Mouse (Mus musculus): Measurements from ENCODE around the gene Elfn2. TPM values are rescaled to one million over a fixed set of nuclear protein-coding genes. Genes with fewer than 3 reads are reported as not detected.

Gene Elfn2
- total RNA-seq (2022) = 1 to 10 TPM; 4.1 to 7.4 (median 5.5) TPM

DNA sequence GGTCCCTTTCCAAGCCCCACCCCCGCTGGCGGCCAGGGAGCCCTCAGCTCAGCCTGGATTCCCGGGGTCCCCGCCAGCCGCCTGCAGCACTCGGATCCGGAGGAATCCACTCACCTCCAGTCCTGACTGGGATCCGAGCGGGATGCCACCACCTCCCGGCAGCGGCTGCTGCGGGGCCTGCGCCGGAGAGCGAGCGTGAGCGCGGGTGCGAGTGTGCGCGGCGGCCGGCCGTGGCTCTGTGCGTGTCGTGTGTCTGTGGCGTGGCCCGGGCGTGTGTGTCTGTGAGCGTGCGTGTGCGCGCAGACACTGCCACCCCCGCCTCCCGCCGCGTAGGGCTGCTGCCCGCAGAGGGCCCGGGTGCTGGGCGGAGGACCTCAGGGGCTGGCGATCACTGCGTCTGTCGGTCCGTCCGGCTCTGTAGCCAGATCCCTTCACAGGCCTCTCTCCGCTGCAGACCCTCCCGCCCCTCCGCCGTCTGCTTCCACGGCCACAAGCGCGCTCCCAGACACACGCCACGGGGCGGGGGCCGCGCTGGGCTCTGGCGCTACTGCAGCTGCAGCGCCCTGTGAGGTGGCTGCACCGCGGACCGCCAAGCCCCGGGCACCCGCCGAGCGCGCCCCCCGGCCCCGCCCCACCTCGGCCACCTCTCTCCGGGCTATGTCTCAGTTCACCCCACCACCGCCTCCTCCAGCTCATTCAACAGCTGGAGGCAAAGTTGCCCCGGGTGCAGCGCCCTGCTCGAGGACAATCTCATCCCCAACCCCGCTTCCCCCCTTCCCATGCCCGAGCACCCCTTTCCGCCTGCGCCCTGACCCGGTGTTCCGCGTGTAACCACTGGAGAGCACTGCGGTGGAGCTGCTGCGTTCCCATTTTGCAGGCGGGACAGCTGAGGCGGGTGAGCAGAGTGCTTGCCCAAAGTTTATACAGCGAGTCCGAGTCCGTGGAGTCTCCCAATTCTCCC lies at the start of gene Elfn2:
Gene Elfn2 (minus strand): TSS at position 482 of the 961 bp plus-strand sequence.
- DNase-seq = no peak

DNA sequence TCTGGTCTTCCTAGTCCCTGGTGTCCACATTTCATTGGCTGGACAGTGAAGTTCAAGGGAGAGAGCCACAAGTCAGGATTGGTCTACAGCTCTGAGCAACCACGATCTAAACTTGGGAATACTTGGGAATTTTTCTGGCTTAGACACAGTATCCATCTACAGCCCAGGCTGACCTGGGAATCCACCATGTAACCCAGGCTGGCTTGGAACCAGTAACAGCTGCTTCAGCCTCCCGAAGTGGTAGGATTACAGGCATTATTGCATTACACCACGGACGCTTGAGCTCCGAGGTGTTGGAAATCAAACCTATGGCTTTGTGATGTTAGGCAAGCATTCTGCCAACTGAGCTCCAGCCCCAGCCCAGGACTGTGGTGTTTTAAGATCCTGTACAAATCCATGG lies 45.1 kb upstream of the Elfn2 start:
- no peak for DNase-seq

DNA sequence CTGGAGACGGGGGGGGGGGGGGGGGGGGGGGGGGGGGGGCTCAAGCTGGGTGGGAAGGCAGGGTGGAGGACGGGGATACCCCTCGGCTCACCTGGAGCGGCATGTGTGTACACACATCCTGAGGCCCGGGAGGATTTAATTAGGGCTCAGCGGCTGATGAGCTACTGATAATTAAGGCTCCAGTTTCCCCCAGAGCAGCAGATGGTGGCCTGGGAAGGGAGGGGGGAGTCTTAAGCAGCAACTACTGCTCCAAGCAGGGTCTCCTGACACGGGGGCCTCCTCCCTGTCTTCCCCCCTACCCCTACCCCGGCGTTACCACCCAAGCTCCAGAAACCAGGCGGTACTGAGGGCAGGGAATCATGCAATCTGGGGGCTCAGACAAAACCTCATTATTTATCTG lies 44.6 kb upstream of the Elfn2 start:
- DNase-seq = no peak

DNA sequence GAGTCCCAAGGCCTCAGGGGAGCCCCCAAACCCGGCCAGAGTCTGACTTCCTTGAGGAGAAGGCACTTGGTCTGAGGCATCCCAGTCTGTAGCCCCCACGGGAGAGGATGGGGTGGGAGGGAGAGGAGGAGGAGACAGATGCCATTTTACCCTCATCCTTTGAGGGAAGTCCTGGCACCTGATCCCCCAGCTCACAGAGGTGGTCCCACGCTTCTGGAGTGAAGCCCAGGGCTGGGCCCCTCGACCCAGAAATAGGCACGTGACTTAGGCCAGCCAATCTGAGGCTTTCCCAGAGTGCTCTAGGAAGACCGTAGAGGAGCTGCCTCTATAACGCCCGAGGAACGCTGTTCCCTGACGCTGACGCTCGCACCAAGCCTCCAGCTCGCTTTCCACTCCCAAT lies 42.5 kb upstream of the Elfn2 start:
- no peak for DNase-seq

DNA sequence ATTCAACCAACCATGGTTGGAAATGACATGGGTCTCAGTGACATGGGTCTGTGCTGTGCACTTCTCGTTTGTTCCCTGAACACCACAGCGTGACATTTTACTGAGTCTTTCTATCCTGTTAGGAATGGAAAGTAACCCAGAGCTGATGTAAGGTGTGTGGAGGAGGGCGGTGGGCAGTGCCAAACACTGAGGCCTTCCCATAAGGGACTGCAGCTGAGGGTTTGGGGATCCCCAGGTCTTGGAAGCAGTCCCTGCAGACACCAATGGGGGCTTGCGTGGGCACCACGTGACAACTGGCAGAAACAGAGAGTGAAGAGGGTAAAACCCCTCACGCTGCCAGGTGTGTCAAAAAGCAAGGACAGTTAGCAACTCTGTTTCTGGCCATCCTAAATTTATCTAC lies 39.6 kb upstream of the Elfn2 start:
- DNase-seq = no peak

DNA sequence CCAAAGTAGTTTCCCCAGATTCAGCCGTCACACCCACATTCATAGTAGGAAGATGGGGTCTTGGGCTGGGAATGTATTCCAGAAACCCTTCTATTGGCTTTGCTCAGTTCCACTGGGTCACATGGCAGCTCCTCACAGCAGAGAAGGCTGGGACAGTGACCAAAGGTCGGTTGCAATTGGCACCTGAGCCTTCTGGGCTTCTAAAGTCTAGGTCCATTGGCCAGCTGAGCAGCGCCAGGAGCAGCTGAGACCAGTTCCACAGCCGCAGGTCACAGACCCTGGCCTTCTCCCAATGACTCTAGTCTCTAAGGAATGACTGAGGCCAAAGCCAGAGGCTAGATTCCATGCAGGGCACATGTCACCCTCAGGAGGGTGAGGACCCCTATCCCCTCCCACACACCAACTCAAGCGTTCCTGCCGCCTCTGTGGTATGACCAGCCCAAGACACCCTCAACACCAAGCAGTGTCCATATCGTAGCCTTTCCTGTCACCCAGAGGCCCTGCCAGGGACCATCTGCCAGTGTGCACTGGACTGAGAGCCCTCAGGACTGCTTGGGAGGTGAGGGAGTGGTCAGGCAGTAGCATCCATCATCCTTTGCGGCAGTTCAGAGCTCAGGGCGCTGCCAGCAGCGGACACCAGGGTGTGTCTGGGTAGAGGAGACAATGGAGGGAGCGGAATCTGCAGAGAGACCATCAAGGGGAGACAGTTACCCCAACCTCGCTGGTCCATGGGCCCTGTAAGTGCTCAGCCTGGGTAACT lies 37.6 kb upstream of the Elfn2 start:
- DNase-seq = no peak

DNA sequence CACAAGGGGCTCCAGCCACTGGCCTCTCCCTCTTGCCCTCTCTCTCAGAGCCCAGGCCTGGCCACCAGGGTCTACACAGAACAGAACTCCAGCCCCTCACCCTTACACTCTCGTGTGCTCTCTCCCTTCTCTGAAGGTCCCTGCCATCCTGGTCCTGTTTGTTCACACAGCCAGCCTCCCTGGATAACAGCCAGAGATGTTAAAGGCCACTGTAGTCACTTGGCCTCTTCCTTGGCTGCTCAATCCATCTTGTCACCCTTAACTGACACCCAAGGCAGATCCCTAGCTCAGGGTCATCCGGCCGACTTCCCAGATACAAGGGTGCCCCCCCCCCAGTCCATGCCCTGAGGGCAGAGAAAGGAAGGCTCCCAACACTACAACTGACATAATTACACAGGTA lies 36.7 kb upstream of the Elfn2 start:
- no peak for DNase-seq

DNA sequence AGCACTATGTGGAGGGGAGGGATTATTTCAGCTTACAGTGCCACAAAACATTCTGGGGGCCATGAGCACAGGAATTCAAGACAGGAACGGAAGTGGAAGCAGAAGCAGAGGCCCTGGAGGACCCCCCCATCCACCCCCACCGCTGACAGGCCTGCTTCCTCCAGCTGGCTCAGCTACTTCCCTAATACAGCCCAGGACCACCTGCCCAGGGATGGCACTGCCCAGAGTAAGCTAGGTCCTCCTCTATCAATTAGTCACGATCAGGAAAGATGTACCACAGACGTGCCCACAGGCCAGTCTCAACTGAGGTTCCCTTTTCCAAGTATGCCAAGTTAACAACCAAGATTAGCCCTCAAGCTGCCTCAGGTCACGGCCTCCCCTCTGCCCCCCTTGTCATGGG lies 35.6 kb upstream of the Elfn2 start:
- no peak for DNase-seq

DNA sequence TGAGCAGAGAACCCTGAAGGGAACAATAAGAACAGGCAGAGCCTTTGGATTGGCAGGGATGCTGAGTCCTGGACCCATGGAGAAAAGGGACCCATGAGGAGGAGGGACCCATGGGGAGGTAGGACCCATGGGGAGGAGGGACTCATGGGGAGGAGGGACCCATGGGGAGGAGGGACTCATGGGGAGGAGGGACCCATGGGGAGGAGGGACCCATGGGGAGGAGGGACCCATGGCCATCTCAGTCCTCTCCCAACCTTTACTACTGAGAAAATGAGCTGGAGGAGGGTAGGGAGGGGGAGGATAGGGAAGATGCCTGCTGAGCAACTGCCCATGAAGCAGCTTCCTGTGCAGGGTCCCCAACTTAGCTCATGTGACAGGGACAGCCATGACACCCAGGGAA lies 34.4 kb upstream of the Elfn2 start:
- DNase-seq = no peak

DNA sequence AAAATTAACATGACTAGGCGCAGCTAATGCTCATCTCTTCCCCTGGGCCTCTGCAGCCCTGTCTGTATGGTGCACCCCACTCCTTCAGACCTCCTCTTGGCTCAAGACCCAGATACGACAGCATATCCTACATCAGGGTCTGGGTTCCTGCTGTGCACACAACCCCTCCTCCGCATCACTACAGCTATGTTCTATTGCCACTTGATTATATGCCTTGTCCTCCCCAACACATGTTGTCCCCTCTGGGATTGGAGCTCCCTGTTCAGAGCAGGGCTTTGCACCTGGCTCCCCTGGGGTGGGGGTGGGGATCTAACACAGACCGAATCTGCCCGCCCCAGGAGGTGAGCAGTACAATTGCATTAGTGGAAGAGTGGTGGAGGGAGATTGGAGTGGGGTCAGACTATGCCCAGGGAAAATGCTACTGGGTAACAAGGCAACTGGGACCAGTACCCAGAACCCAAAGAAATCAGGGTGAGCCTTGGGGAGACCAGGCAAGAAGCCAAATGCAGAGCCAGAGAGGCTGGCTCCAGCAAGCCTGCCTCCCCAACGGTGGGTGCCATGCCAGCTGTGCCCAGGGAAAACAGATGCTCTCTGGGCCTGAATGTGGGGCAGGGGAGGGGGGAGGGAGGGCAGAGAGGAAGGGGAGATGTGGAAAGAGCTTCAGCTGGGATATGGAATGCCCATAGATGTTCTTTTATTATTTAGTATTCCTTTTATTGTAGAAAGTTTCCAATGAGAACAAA lies 32.2 kb upstream of the Elfn2 start:
- DNase-seq = no peak

DNA sequence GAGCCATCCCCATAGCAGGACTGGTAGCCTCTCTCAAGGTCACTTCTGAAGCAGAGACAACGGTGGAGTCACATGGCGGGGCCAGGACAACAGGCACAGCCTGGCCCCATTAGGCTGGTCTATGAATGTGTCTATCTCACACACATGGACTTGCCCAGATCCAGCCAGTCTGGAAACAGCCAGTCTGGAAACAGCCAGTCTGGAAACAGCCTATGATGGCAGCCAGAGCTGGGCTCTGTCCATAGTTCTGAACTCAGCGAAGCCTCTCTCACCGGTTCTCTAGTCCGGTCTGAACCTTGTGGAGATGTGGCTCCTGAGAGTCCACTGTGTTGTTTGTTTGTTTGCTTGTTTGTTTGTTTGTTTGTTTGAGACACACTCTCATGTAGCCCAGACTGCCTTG lies 31.3 kb upstream of the Elfn2 start:
- no peak for DNase-seq

DNA sequence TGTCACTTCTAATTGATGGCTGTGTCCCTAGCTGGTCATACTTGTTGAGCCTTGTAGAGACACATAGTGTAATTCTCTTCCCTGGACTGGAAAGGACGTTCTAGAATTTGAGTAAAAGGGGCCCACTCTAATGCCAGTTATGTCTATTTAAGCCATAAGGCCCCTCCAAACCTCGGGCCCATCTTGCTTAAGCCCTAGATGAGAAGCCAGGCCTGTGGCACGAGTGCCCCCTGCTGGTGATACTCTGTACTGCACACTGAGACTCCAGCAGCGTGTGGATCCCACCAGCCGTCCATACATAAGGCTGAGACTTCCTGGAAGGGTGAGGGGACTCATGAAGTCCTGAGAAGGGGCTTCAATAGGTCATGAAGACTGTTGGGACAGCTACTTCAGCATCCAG lies 25.6 kb upstream of the Elfn2 start:
- peak; percentile 56 for DNase-seq

DNA sequence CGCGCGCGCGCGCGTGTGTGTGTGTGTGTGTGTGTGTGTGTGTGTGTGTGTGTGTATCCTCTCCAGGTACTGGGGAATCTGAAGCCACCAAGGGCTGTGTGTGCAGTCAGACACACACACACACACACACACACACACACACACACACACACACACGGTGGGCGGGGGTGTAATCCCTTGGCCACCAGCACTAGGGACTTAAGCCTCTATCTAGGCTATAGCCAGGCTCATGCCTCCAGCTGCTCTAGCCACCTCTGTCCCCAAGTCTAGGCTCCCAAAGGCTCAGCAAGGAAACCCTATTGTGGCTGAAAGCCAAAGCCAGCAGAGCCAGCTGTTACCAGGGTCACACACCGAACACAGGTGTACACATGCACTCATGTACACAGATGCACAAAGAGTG lies 24.3 kb upstream of the Elfn2 start:
- no peak for DNase-seq

DNA sequence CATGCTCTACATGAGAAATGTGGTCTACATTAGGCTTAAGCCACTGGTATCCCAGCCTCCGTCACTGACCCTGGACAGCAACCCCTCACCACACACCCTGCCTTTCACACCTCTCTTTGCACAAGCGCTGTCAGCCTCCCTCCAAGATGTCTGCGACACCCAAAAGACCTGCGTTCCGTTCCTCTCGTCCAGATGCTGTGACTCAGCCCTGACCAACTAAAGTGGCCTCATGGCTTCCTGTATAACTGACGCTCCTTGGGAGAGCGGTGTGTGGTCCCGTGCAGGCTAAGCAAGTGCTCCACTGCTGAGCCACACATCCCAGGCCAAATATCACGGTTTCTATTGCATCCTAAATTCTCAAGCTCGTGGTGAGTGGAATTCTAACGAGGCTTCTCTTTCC lies 22.1 kb upstream of the Elfn2 start:
- DNase-seq = no peak

DNA sequence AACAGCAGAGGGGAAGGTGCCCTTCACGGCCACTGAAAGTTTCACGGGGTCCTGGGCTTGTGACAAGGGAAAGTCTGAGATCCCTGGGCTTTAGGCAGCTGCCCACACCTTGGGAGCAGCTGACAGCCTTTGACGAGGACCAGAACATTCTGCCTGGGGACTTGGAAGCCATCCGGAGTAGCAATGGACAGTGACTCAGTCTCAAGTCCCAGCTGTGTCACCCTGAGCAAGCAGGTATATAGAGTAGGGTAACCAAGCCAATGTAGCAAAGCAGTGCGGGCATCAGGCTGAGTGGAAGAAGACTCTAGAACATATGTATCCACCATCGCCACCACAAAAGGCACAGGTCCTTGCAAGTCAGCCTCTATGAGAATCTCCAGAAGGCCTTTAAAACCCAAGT lies 18.6 kb upstream of the Elfn2 start:
- no peak for DNase-seq

DNA sequence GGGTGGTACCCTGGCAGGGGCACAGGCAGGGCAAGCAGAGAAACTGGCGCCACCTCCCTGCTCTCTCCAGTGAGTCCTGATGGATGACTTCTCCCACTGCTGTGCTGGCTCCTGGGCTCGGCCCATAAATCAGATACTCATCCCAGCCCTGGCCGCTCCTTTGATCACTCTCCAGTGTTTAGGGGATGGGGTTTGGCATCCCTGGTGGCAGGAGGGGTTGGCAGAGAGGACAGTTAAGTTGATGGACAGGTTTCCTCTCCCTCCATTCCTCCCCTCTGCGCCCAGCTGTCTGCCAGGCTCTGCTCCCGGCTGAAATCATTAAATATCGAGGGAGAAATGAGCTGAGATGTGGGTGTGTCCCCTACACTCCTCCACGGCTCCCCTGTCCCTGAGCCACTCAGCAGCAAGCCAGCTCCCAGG lies 18.1 kb upstream of the Elfn2 start:
- DNase-seq = peak; percentile 37

DNA sequence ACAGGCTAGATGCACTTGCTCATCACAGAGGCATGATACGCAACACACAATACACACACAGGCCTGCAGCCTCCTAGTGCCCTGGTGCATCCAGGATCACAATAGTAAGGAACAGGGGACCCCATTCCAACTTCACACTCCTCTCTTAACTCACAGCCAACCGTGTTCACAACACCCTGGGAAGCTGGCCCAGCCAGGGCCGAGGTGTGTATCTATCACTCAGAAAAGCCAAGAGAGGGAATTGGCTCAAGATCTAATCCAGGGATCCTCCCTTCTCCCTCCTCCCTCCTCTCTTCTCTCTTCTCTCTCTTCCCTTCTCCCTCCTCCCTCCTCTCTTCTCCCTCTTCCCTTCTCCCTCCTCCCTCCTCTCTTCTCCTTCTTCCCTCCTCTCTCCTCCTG lies 17.6 kb upstream of the Elfn2 start:
- no peak for DNase-seq

DNA sequence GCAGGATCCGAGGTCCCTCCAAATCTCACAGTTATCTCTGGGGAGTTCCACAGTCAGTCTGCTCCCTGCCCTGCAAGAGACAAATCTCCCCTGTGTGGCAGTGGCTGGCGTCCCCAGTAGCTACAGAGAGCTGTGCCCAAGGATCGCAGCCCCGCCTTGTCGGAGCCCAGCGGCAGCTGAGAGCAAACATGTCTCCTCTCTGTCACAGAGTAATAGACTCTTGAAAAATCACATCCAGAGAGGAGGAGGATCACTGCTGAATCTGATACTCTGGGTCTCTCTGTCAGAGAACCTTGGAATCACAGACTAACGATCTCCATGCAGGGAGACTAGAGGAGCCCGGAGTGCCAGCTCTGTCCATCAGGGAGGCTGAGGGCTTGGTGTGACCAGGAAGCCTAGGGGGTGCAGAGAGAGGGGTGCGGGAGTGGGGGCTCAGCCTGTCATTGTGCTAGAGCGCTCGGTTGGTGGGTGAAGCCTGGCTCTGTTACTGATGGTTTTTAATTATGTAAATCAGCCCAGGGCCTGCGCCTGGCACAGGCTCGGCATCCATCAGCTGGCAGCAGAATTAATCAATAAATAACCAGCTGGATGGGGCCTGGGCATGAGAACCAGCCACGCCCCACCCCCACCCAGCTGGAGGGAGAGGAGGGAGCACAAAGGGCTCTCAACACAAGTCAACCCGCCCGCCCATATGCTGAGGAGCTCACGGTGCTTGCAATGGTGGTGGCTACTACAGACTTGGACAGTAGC lies 17.0 kb upstream of the Elfn2 start:
- no peak for DNase-seq

DNA sequence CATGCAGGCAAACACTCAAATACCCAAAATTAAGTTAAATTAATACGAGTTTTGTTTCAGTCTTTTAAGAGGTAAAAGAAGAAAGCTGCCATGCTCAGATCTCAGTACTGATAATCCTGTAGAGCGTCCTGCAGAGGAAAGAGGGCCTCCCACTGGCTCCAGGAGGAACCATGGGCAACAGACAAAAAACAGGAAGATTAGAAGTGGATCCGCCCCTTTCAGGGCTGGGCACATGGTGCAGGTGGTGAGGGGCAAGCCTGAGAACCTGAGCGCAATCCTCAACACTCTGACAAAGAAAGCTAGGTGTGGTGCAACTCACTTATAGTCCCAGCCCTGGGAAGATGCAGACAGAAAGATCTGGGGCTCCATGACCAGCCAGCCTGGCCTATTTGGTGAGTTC lies 13.3 kb upstream of the Elfn2 start:
- no peak for DNase-seq

DNA sequence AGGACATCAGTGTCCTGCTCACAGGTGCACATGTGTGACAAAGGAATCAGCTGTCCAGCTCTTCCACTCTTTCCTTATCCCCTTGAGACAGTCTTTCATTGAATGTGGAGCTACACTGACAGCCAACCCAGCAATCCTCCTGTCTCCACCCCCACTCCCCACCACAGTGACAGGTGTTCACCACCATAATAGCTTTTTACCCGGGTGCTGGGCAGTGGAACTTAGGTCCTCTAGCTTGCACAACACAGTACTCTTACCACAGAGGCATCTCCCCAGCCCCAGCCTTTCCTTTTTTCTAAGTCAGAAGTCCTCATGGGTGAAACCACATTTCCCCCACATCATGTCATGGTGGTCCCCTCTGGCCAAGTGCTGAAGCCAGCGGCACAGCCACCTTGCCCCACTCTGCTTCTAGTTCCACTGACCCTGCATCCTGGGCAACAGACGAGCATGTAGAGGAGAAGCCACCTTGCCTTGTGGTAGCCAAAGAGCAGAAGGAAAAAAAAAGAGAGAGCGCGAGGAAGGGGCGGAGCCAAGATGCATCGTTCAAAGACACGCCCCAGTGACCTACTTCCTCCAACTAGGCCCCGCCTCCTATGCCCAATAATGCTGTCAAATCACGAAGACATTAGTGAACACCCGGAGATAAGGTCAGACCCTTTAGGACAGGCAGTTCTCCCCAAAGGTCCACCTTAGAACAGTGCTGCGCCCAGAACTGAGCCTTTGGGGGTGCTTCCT lies 11.9 kb upstream of the Elfn2 start:
- DNase-seq = no peak

DNA sequence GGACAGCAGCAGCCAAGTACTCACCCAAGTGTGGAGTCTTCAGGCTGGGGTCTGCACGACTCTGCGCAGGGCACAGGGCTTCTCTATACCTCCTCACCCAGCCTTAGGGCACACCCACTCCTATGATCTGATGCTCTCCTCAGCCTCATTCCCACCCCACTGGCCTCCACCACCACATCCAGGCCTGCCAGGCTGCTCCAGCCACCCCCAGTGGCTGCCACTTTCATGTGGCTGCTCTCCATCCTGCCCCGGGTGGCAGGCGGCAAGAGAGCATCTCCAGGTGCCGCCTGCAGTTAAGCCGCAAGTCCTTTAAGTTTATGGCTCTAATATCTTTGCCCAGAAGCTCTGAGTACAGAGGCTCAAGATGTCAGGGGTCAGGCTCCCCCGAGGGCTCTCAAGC lies 8.1 kb upstream of the Elfn2 start:
- DNase-seq = no peak

DNA sequence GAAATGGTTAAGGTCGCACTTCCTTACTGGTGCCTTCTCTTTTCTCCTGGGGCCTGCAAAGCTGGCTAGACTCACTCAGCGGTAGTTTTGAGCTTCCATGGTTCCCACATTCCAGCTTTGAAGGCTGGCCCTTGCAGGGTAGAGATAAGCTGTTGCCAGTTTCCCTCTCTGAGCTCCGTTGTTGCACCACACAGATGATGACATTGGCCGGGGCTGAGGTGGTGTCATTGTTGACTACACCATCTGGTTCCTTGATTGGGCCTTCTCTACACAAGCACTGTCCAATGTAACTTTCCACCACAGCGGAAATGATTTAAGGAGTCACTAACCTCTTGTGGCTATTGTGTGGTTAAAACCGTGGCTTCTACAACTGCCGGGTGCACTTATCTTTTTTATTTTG lies 2.0 kb upstream of the Elfn2 start:
- peak; percentile 84 for DNase-seq

All from adrenal gland, adult 8-10 months (tissue).